Comparison of ENCODE assay signal across 19 mouse cellular contexts in the genomic region with DNA sequence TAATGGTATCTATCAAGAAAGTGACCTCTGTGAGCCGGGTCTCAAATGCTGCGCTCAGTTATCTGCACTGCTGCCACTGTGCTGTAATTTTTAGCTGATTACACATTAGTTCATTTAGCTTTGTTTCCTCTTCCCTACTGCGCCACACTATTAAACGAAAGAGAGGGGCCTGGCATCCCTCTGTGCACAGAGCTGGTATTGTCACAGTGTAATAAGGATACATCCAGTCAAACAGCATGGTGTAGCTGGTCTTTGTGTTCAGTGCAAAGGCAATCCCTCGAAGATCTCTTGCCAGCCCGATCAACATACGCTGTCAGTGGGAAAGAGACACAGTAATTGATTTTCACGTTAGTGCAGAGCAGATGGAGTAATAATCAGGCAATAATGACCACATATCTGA. TPM values are rescaled to one million over a fixed set of nuclear protein-coding genes. Genes with fewer than 3 reads are reported as not detected.
A peak's percentile ranks its signal among the peaks of the same experiment; 100 is the strongest.
DNase-seq lines count a peak whose midpoint lies in the region; ATAC-seq and TF ChIP-seq lines count a peak whose summit lies in the region.
"Had no signal": no experiment of that assay in that cellular context is flagged by ENCODE, and none has a peak within 500 bp of the region (broad histone marks: within the 10 kb centered on the region; RNA-seq: fewer than 3 reads in every experiment).

No protein-coding gene starts in this region.

- H3K9ac ChIP-seq in forebrain, postnatal 0 days = no peak overlapping the region
- no peak overlapping the region for H3K9ac ChIP-seq in neural tube, embryonic 15.5 days (replicated peaks)

- H3K27me3 ChIP-seq in forebrain, postnatal 0 days (ENCODE audit: insufficient read depth, low read length) = no peaks in the 10 kb centered on the region
- no peaks in the 10 kb centered on the region for H3K27me3 ChIP-seq in neural tube, embryonic 15.5 days (replicated peaks)
- H3K27me3 ChIP-seq: CH12.LX had no signal

- intact Hi-C loops in left cerebral cortex, postnatal 4 days (cut with DNase I) = loop anchor here (10.0 kb wide), 1 partner anchor 122 kb away; no protein-coding TSS in a partner anchor
- intact Hi-C loops in gastrocnemius, postnatal 14 days (cut with DNase I; ENCODE audit: low total_unique reads) = no loop called here

- no peaks in the 10 kb centered on the region for H3K36me3 ChIP-seq in forebrain, postnatal 0 days (ENCODE audit: insufficient read depth)
- no peaks in the 10 kb centered on the region for H3K36me3 ChIP-seq in neural tube, embryonic 15.5 days

- 26% methylated on average over 8 of the region's 8 CpGs for WGBS in forebrain, postnatal 0 days
- WGBS in neural tube, embryonic 15.5 days = 23% methylated on average over 8 of the region's 8 CpGs

- H3K9me3 ChIP-seq in forebrain, postnatal 0 days (ENCODE audit: low read length) = no peaks in the 10 kb centered on the region
- H3K9me3 ChIP-seq in neural tube, embryonic 15.5 days (replicated peaks) = no peaks in the 10 kb centered on the region

- H3K4me1 ChIP-seq in forebrain, postnatal 0 days (ENCODE audit: insufficient read depth) = no peaks in the 10 kb centered on the region
- H3K4me1 ChIP-seq in neural tube, embryonic 15.5 days = peaks cover 19% of the 10 kb centered on the region

- no peak overlapping the region for H3K27ac ChIP-seq in forebrain, postnatal 0 days (ENCODE audit: low read depth, low read length)
- H3K27ac ChIP-seq in neural tube, embryonic 15.5 days (replicated peaks) = peak overlapping the region; percentile 35

- peak; percentile 26 for DNase-seq in cerebellum, adult 9-10 months
- no peak for DNase-seq in cerebellum, adult 11 months
- DNase-seq in left cerebral cortex, postnatal 4 days = peak; percentile 38
- no peak for DNase-seq in left cerebral cortex, adult 18-20 months (ENCODE audit: low spot score in 2 of 2)
- peak; percentile 21 for DNase-seq in forebrain, postnatal 0 days
- no peak for DNase-seq in kidney, adult 18-20 months
- DNase-seq in gastrocnemius, postnatal 14 days = no peak
- DNase-seq: adrenal gland, postnatal 36 days; heart, adult 18-20 months; lung, adult 2 months; lung, postnatal 4 days; right cerebral cortex, postnatal 14 days; thymus, postnatal 25 days had no signal

- no peak overlapping the region for H3K4me3 ChIP-seq in forebrain, postnatal 0 days (ENCODE audit: low read depth, low read length)
- H3K4me3 ChIP-seq in neural tube, embryonic 15.5 days (replicated peaks) = no peak overlapping the region

- H3K4me2 ChIP-seq in forebrain, postnatal 0 days (ENCODE audit: low read depth) = no peak overlapping the region
- H3K4me2 ChIP-seq in neural tube, embryonic 15.5 days = no peak overlapping the region

- peak; percentile 55 for ATAC-seq in forebrain, postnatal 0 days
- ATAC-seq in neural tube, embryonic 15.5 days (ENCODE audit: low FRiP score) = peak; percentile 75

- TF ChIP-seq CTCF in forebrain, postnatal 0 days (IDR thresholded peaks at IDR 0.05; ENCODE audit: low read depth) = no peak

RNA-seq across cellular contexts. Expression of gene Gm12117, which starts 20.6 kb away (rescaled TPM):
- under 1 TPM; 0.74 to 0.92 TPM for total RNA-seq in left cerebral cortex, postnatal 4 days (2021)
- total RNA-seq in left cerebral cortex, adult 18-20 months (2021) = under 1 TPM in 1 of 2 experiments, not detected in 1; 0.63 TPM
- 0.85 and 3.9 TPM in 2 replicates for total RNA-seq in forebrain, postnatal 0 days (2014; rRNA removed)
- polyA plus RNA-seq in forebrain, postnatal 0 days (2015; fragmentation: Nextera tagmentation; extraction: Ambion mirVana) = not detected in 2 replicates
- polyA plus RNA-seq in neural tube, embryonic 15.5 days (2015; fragmentation: Nextera tagmentation; extraction: Ambion mirVana) = not detected in 2 replicates
- not detected for total RNA-seq in gastrocnemius, postnatal 14 days (2021)
- total RNA-seq: adrenal gland, postnatal 36 days; CH12.LX; heart, adult 18-20 months; left cerebral cortex, postnatal 14 days; liver, adult 2 months had no signal
- polyA plus RNA-seq: heart, embryonic 16.5 days; kidney, embryonic 14.5 days; liver, adult 2 months; lung, adult 2 months had no signal

Comparison
In these comparisons a context has a peak if more than half of its experiments do, and no peak if none do; other contexts are left out.
1. DNase-seq: peak in cerebellum, adult 9-10 months (single experiment), left cerebral cortex, postnatal 4 days (single experiment) and forebrain, postnatal 0 days (single experiment); none in cerebellum, adult 11 months (single experiment), left cerebral cortex, adult 18-20 months (0 of 2), kidney, adult 18-20 months (single experiment) and gastrocnemius, postnatal 14 days (single experiment).